15 mouse cellular contexts compared by ENCODE assay signal in genomic region chr1:115964993-115965575, GRCm38 (mm10).
DNase-seq lines count a peak whose midpoint lies in the region; ATAC-seq lines count a peak whose summit lies in the region.
"Had no signal": no experiment of that assay in that cellular context is flagged by ENCODE, and none has a peak within 500 bp of the region (broad histone marks: within the 10 kb centered on the region; RNA-seq: fewer than 3 reads in every experiment).

No protein-coding gene starts in this region.

- 72% methylated on average over 4 of the region's 4 CpGs for WGBS in heart, embryonic 11.5 days (ENCODE audit: insufficient replicate concordance)

- no peaks in the 10 kb centered on the region for H3K27me3 ChIP-seq in heart, embryonic 11.5 days (ENCODE audit: control insufficient read depth, insufficient read depth, low read length)
- H3K27me3 ChIP-seq: Patski had no signal

- no peaks in the 10 kb centered on the region for H3K4me1 ChIP-seq in heart, embryonic 11.5 days (ENCODE audit: control insufficient read depth, insufficient read depth, low read length)
- H3K4me1 ChIP-seq in brown adipose tissue, adult 24 weeks (ENCODE audit: control insufficient read depth, insufficient read depth, insufficient read length, low read length): peaks cover 6% of the 10 kb centered on the region; the same call in 1 of the 2 replicates

- DNase-seq in heart, adult 18-20 months: peak; percentile 1 to 7
- DNase-seq in gastrocnemius, postnatal 14 days: peak; percentile 24
- DNase-seq in right cerebral cortex, postnatal 10 days (ENCODE audit: low spot score in 2 of 2): peak; percentile 38 to 61
- no peak for DNase-seq in thymus, postnatal 14 days
- DNase-seq: adrenal gland, postnatal 10 days; cerebellum, adult 18-20 months; kidney, postnatal 25 days; lung, embryonic 14.5 days; retina, postnatal 1 day had no signal

- H3K9ac ChIP-seq in heart, embryonic 11.5 days (ENCODE audit: low read depth, low read length): no peak overlapping the region
- H3K9ac ChIP-seq: lung, embryonic 14.5 days had no signal

- H3K4me2 ChIP-seq in heart, embryonic 11.5 days: no peak overlapping the region
- H3K4me2 ChIP-seq: lung, embryonic 14.5 days had no signal

- H3K36me3 ChIP-seq in heart, embryonic 11.5 days (ENCODE audit: control insufficient read depth, insufficient read depth, low read length): no peaks in the 10 kb centered on the region

- no peaks in the 10 kb centered on the region for H3K9me3 ChIP-seq in heart, embryonic 11.5 days (replicated peaks; ENCODE audit: control insufficient read depth, low read length)

- ATAC-seq in heart, embryonic 11.5 days (replicated peaks; ENCODE audit: insufficient number of reproducible peaks, low FRiP score, low TSS enrichment): no peak
- no peak for ATAC-seq in granulocyte monocyte progenitor cell, adult 5-6 weeks (replicated peaks; ENCODE audit: poor library complexity, severe bottlenecking)
- ATAC-seq: CD4-positive, CD25-positive, alpha-beta regulatory T cell, adult 4 months; hindbrain, postnatal 0 days; Patski had no signal

- H3K27ac ChIP-seq in heart, embryonic 11.5 days (ENCODE audit: low read depth, low read length): no peak overlapping the region
- 0 out of 2 replicates have a peak overlapping the region, but pooled peaks have one; percentile 3 for H3K27ac ChIP-seq in brown adipose tissue, adult 24 weeks (replicated peaks; ENCODE audit: low read depth, low read length)
- H3K27ac ChIP-seq: hindbrain, postnatal 0 days had no signal

- H3K4me3 ChIP-seq in heart, embryonic 11.5 days (ENCODE audit: low read depth, low read length): no peak overlapping the region
- H3K4me3 ChIP-seq in brown adipose tissue, adult 24 weeks (ENCODE audit: insufficient read depth, low read depth, low read length): no peak overlapping the region

- intact Hi-C loops in gastrocnemius, postnatal 14 days (cut with DNase I; ENCODE audit: low total_unique reads): no loop called here
